Mouse (Mus musculus) limb, embryonic 10.5 days (tissue): ENCODE data around the gene Dnajc24. TPM values are rescaled to one million over a fixed set of nuclear protein-coding genes. Genes with fewer than 3 reads are reported as not detected.

Source experiments
- DNase-seq: peaks from one replicate; pipeline ENCODE4 v3.0.0-alpha.2; 2017; ENCODE audit warnings: low spot score
- H3K27ac ChIP-seq: fragments of 300-500 bp; sonication (generic); 2 replicates; pipeline ENCODE4 v1.5.1; 2016; ENCODE audit warnings: mild to moderate bottlenecking
- H3K27me3 ChIP-seq: fragments of 300-500 bp; sonication (generic); 2 replicates; pipeline ENCODE4 v1.6.1; 2016; ENCODE audit warnings: low read depth, mild to moderate bottlenecking; ENCODE audit not compliant: poor library complexity, severe bottlenecking
- H3K36me3 ChIP-seq: fragments of 300-500 bp; sonication (generic); 2 replicates; pipeline ENCODE4 v1.6.1; 2016; ENCODE audit warnings: mild to moderate bottlenecking, moderate library complexity
- H3K4me1 ChIP-seq: fragments of 300-500 bp; sonication (generic); 2 replicates; pipeline ENCODE4 v1.6.1; 2016
- H3K4me3 ChIP-seq: fragments of 300-500 bp; sonication (generic); 2 replicates; pipeline ENCODE4 v1.5.1; 2016; ENCODE audit warnings: mild to moderate bottlenecking, moderate library complexity
- H3K9me3 ChIP-seq: fragments of 300-500 bp; sonication (generic); replicated peaks from 2 replicates; pipeline ENCODE4 v1.6.1; 2016; ENCODE audit warnings: mild to moderate bottlenecking
- WGBS: fragments of 180-500 bp; shearing (Covaris S2); methylation state at CpG from one replicate; pipeline ENCODE4 v1.1.7; 2016; 5-methylcytosine and 5-hydroxymethylcytosine counted together
- polyA plus RNA-seq: library from polyadenylated mRNA; unstranded; fragments of >200 nt; fragmentation: Nextera tagmentation; extraction: Ambion mirVana; gene quantifications from 2 replicates; pipeline ENCODE4 v1.2.1, GENCODE M21; 2016

Dnajc24 gene
- 43.9 and 47.0 TPM in 2 replicates for polyA plus RNA-seq

GRCm38 (mm10) chr2:106002835-106003739 lies at the start of gene Dnajc24:
Gene Dnajc24, minus strand, starts transcription at chr2:106003549.
- no peaks in the 10 kb centered on the region for H3K9me3 ChIP-seq
- 2% methylated on average over 44 of the region's 44 CpGs for whole genome bisulfite sequencing

DNA sequence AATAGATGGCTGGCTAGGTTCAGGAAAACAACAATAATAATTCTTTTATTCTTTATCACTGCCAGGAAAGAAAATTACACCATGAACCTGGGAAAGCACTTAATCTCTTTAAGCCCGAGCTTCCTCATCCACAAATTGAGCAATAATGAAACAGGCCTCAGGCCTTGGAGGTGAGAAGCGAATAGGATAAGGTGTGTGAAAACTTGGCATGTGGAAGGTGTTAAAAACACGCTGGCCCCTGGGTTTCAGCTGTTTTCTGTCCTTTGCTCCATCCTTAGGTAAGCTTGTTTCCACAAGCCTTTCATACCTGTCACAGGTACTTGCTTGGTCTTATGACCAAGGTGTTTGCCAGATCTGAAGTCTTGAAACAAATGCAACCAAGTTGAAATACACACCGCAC lies 43.3 kb upstream of the Dnajc24 start:
- no peak overlapping the region for H3K4me3 ChIP-seq
- no peak for DNase-seq
- H3K36me3 ChIP-seq, result no peaks in the 10 kb centered on the region
- H3K27ac ChIP-seq, result no peak overlapping the region
- H3K4me1 ChIP-seq, result no peaks in the 10 kb centered on the region
- H3K27me3 ChIP-seq, result no peaks in the 10 kb centered on the region
- H3K9me3 ChIP-seq, result no peaks in the 10 kb centered on the region
- 86% methylated on average over 4 of the region's 4 CpGs for WGBS

More at GRCm38 (mm10) chr2:106002835-106003739, at the start of gene Dnajc24:
- H3K27me3 ChIP-seq, result no peaks in the 10 kb centered on the region
- peaks cover 4% of the 10 kb centered on the region; the same call in 1 of the 2 replicates for H3K36me3 ChIP-seq
- peak within 1 kb of the TSS; percentile 88 for H3K27ac ChIP-seq
- peaks cover 6% of the 10 kb centered on the region; the same call in 1 of the 2 replicates for H3K4me1 ChIP-seq
- peak; percentile 94 for DNase-seq
- H3K4me3 ChIP-seq, result peak within 1 kb of the TSS; percentile 81

GRCm38 (mm10) chr2:106042495-106042894 lies 39.1 kb upstream of the Dnajc24 start:
- Histone ChIP-seq H3K27ac (no peak overlapping the region), H3K4me3 (no peak overlapping the region), H3K4me1 (no peaks in the 10 kb centered on the region), H3K36me3 (no peaks in the 10 kb centered on the region), H3K9me3 (no peaks in the 10 kb centered on the region), H3K27me3 (no peaks in the 10 kb centered on the region)
- no peak for DNase-seq
- WGBS, result 83% methylated on average over 7 of the region's 7 CpGs

DNA sequence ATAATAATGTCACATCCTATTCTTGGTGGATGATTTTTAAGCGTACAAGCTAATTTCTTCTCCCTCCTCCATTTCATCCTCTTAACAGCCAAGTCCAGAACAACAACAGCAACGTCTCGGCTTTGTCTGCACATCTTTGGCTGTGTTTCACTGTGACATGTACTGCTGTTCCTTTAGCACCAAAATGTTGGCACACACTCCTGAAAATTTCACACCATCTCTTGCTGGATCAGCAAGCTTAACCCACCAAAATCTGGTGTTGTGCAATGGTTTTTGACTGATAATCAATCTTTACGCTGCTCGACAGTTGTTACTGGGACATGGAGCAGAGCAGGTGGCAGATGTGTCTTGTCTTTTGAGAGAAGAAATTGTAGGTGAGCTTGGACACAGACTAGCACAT lies 38.6 kb upstream of the Dnajc24 start:
- no peak for DNase-seq
- no peaks in the 10 kb centered on the region for H3K9me3 ChIP-seq
- H3K27ac ChIP-seq, result no peak overlapping the region
- H3K27me3 ChIP-seq, result no peaks in the 10 kb centered on the region
- WGBS, result 96% methylated on average over 5 of the region's 5 CpGs
- H3K4me3 ChIP-seq, result no peak overlapping the region
- no peaks in the 10 kb centered on the region for H3K36me3 ChIP-seq
- no peaks in the 10 kb centered on the region for H3K4me1 ChIP-seq

GRCm38 (mm10) chr2:106038286-106038685 lies 34.9 kb upstream of the Dnajc24 start:
- H3K9me3 ChIP-seq, result no peaks in the 10 kb centered on the region

DNA sequence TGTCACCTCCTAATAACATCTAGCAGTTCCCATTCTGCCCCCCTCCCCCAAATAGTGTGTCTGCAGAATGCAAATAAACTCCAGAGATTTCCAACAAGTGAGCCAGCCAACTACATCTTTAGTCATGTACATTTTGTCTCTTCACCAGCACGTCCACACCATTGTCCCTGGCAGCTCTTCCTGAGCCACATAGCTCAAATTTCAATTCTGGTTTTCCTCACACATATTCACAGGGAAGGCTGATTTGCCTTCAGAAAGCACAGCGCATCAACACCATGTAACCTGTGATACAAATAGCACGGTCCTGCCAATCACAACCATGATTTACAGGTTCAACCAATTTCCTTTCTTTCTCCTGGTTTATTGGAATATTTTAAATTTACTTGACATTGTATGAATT lies 21.5 kb upstream of the Dnajc24 start:
- Histone ChIP-seq H3K4me3 (no peak overlapping the region), H3K27me3 (no peaks in the 10 kb centered on the region), H3K27ac (no peak overlapping the region), H3K9me3 (no peaks in the 10 kb centered on the region), H3K36me3 (no peaks in the 10 kb centered on the region), H3K4me1 (no peaks in the 10 kb centered on the region)
- WGBS, result 77% methylated on average over 3 of the region's 3 CpGs
- DNase-seq, result no peak

More at GRCm38 (mm10) chr2:106038286-106038685, 34.9 kb upstream of the Dnajc24 start:
- Histone ChIP-seq H3K4me3 (no peak overlapping the region), H3K4me1 (no peaks in the 10 kb centered on the region), H3K27me3 (no peaks in the 10 kb centered on the region), H3K36me3 (no peaks in the 10 kb centered on the region), H3K27ac (no peak overlapping the region)
- 78% methylated on average over 4 of the region's 4 CpGs for WGBS
- DNase-seq, result no peak

- Histone ChIP-seq H3K9me3 (no peaks in the 10 kb centered on the region), H3K4me1 (no peaks in the 10 kb centered on the region), H3K27ac (no peak overlapping the region), H3K27me3 (no peaks in the 10 kb centered on the region), H3K36me3 (no peaks in the 10 kb centered on the region), H3K4me3 (no peak overlapping the region)
- WGBS, result 77% methylated on average over 2 of the region's 2 CpGs
- DNase-seq, result no peak
Measured at GRCm38 (mm10) chr2:106008415-106008814, 5.1 kb upstream of the Dnajc24 start.

- no peaks in the 10 kb centered on the region for H3K27me3 ChIP-seq
- peaks cover 12% of the 10 kb centered on the region for H3K4me1 ChIP-seq
- no peak overlapping the region for H3K4me3 ChIP-seq
Measured at GRCm38 (mm10) chr2:105987999-105988398, 15.3 kb downstream of the Dnajc24 start.

DNA sequence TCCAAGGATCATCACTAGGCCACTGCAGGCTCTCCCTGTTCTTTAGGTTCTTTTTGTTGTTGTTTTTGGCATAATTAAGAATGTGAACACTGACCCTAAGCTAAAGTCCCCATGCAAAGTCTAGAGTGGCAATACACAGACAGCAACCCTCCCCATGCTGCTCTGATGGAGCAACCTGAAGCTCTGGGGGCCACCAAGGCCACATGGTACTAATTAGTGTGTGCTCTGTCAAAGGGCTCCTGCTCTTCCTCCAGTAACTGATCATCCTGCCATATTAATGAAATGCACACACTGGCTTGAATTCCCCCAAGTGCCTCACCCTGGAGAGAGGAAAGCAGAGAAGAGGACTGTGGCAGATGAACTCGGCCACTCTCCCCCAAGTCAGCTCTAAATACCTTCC lies 16.2 kb downstream of the Dnajc24 start:
- peak; percentile 36 for DNase-seq
- no peak overlapping the region for H3K4me3 ChIP-seq
- H3K4me1 ChIP-seq, result peaks cover 12% of the 10 kb centered on the region
- 0 out of 2 replicates have a peak overlapping the region, but pooled peaks have one; percentile 30 for H3K27ac ChIP-seq
- H3K36me3 ChIP-seq, result peaks cover 4% of the 10 kb centered on the region; the same call in 1 of the 2 replicates
- H3K27me3 ChIP-seq, result no peaks in the 10 kb centered on the region
- WGBS, result 14% methylated on average over 1 of the region's 1 CpGs
- H3K9me3 ChIP-seq, result no peaks in the 10 kb centered on the region

More at GRCm38 (mm10) chr2:105987999-105988398, 15.3 kb downstream of the Dnajc24 start:
- DNase-seq, result no peak
- Histone ChIP-seq H3K27ac (no peak overlapping the region), H3K36me3 (peaks cover 4% of the 10 kb centered on the region; the same call in 1 of the 2 replicates), H3K9me3 (no peaks in the 10 kb centered on the region)
- WGBS, result 16% methylated on average over 2 of the region's 2 CpGs

- 84% methylated on average over 7 of the region's 7 CpGs for WGBS
- H3K36me3 ChIP-seq, result peaks cover 9% of the 10 kb centered on the region; the same call in 1 of the 2 replicates
- no peaks in the 10 kb centered on the region for H3K9me3 ChIP-seq
- no peak for DNase-seq
- no peak overlapping the region for H3K27ac ChIP-seq
- H3K4me3 ChIP-seq, result no peak overlapping the region
- no peaks in the 10 kb centered on the region for H3K27me3 ChIP-seq
- peaks cover 12% of the 10 kb centered on the region for H3K4me1 ChIP-seq
Measured at GRCm38 (mm10) chr2:105985206-105985605, 18.1 kb downstream of the Dnajc24 start.

GRCm38 (mm10) chr2:105978065-105978464 lies 25.3 kb downstream of the Dnajc24 start:
- Histone ChIP-seq H3K4me1 (peaks cover 4% of the 10 kb centered on the region; the same call in 1 of the 2 replicates), H3K9me3 (no peaks in the 10 kb centered on the region), H3K36me3 (peaks cover 12% of the 10 kb centered on the region), H3K27me3 (no peaks in the 10 kb centered on the region), H3K27ac (no peak overlapping the region), H3K4me3 (no peak overlapping the region)
- DNase-seq, result no peak
- WGBS, result 94% methylated on average over 2 of the region's 2 CpGs

DNA sequence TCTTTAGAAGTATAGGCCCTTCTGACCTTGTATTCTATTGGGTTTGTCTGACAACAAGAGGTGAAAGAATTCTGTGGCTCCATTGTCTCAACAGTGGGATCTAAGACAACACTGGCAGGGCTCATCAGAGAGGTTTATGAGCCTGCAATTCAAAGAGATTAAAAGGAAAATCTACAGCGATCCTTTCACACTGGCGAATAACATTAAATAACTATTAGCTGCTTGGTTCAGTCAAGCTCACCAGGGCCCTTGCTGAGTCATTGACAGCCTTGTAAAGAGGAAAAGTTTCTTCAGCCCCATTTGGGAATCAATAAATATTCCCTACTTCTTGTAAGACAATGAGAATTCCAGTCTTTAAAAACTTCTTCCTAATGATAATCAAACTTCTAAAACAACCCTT lies 29.4 kb downstream of the Dnajc24 start:
- DNase-seq, result no peak
- no peaks in the 10 kb centered on the region for H3K27me3 ChIP-seq
- WGBS, result 7% methylated on average over 2 of the region's 2 CpGs
- H3K9me3 ChIP-seq, result no peaks in the 10 kb centered on the region
- no peak overlapping the region for H3K27ac ChIP-seq
- H3K4me1 ChIP-seq, result peaks cover 6% of the 10 kb centered on the region; the same call in 1 of the 2 replicates
- no peak overlapping the region for H3K4me3 ChIP-seq
- H3K36me3 ChIP-seq, result peaks cover 14% of the 10 kb centered on the region

DNA sequence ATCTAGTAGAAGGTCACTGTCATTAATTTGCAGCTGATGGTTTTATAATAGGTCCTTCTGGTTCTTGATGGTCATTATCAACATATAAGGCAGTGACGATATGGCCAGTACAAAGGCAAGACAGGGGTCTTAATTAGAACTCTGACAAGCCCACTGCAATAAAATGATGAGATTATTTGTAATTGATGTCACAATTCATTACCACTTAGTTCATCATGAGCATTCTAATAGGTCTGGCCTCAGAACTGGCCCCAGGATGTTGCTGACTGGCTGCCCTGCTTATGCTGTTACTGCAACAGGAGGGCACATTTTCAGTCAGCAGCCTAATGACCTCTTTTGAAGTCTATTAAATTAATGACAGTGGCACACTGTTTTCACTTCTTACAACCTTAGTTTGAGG lies 39.9 kb downstream of the Dnajc24 start:
- Histone ChIP-seq H3K9me3 (no peaks in the 10 kb centered on the region), H3K4me1 (no peaks in the 10 kb centered on the region), H3K4me3 (no peak overlapping the region), H3K27me3 (no peaks in the 10 kb centered on the region), H3K36me3 (peaks cover 44% of the 10 kb centered on the region), H3K27ac (no peak overlapping the region)
- 72% methylated on average over 1 of the region's 1 CpGs for WGBS
- DNase-seq, result no peak
